Mouse (Mus musculus): ENCODE measurements around the gene Nid2.

Gene Nid2

DNA sequence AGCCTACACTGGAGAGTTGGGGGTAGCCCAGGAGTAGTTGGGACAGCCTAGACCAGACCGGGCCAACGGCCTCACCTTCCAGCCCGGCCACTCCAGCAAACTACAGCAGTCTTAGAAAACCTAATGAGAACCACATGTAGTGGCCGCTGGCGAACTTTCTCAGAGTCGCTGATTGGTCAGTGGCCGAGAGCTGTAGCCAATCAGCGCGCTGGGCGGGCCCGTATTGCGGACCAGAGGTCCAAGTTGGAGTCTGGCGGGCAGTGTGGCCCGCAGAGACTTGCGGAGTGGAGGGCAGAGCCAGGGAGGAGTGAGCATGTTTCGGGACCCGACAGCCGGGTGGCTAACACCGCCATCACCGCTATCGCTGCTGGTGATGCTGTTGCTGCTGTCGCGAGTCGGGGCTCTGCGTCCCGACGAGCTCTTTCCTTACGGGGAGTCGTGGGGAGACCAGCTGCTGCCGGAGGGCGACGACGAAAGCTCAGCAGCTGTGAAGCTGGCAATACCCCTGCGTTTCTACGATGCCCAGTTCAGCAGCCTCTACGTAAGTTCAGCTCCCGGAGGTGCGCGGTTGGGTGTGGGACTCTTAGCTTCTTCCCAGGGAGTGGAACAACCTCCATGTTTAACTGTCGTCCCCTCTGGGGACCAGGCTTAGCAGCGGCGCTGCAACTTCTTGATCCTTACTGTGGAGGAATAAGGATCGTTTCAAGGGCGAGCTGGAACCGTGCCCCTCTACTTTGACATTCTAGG is at the start of gene Nid2:
Gene Nid2 (plus strand): TSS at position 241 of the 747 bp plus-strand sequence.
- peak; percentile 94 for DNase-seq (ENCODE audit: extremely low spot score)

DNA sequence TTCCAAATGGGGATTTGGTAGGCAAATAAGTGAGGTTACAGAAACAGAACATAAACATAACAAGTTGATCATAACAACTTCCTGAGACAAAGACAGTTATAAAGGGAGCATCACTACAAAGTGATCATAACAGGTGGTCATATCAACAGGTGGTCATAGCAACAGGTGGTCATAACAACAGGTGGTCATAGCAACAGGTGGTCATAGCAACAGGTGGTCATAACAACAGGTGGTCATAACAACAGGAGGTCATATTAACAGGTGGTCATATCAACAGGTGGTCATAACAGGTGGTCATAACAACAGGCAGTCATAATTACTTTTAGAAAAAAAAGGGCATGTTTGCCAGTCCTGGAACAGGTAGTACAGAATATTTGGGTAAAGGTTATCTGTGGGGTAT is 49.5 kb upstream of the Nid2 start:
- DNase-seq (ENCODE audit: extremely low spot score): no peak

DNA sequence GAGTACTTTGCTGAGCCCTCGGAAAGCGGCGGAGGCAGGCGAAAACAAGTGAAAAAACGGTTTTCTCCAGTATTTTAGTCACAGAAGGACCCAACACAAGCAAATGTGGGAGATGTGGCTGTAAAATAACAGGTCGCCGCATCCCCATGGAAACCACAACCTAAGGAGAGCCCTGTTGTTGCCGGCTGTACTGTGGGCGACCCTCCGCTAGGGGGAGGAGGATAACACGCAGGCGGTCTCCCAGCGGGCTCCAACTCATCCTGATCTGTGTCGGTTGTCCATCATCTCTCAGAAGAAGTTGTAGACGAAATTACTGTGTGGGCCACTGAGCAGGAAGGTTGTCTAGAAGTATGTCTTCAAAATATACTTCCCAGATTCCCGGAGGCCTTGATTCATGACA is 45.4 kb upstream of the Nid2 start:
- peak; percentile 84 for DNase-seq (ENCODE audit: extremely low spot score)

DNA sequence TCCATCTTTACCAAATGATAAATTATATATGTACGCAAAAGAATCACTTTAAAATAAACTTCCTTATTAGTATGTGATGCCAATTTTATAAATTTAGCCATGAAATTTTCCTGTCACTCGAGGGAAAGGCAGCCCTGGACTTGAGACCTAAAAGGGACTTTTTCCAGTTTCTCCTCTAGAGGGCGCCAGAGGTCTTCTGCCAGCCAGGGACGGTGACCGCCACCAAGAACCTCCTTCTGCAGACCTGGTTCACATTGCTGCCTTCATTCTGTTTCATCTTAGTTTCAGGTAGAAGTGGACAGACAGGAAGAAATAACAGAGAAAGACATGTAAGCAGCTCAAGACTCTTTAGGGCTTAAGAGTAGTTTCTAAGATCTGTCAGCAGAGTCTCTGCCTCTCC is 44.6 kb upstream of the Nid2 start:
- DNase-seq (ENCODE audit: extremely low spot score): peak; percentile 81

DNA sequence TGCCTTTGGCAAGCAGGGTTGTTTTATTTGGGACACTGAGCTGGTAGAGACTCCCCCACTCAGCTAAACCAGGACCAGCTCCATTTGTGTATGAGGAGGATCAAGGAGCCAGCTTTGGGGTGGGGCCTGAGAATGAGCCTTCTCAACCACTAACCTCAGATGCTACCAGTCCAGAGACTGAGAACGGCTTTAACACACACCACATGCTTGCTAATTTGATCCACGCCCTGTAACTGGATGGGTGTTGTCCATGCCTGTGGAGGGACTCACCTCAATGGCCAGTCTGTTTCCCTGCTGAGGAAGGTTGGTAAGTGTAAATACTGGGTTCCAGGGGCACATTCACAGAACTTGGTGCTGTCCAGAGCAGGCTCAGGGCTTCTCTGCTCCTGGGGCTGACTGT is 44.1 kb upstream of the Nid2 start:
- DNase-seq (ENCODE audit: extremely low spot score): no peak

DNA sequence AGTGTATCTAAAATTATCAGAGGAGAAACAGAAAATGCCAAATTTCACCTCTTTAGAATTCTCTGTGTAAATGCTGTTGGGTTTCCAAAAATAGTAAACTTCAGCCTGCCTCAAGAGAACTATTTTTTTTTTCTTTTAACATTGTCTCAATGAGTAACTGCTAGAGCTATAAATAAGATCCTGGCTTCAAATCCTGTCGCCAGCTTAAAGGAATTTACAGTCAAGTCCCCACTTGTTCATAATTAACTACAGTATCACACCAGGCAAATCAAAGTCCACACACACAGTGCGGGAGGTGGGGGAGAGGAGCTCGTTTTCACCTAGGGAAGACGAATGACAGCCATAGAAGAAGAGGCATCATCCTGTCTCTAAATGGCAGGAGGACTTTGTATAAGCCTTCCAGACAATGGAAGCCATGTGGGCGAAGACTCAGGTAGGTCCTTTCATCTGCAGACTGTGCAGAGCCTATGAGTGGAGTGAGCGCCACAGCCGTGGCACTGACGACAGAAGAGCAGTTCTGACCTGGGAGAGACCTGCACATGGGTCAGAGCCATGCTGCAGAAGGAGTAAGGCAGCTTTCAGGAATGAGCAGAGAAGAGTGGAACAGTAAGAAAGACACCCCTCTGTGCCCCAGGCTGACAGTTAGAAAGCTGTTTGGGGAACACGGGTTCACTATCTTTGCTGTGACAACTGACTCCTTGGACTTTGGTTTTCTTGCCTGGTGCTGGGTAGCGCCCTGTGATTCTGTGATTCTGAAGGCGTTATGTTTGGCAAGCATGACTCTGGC is 43.2 kb upstream of the Nid2 start:
- no peak for DNase-seq (ENCODE audit: extremely low spot score)

DNA sequence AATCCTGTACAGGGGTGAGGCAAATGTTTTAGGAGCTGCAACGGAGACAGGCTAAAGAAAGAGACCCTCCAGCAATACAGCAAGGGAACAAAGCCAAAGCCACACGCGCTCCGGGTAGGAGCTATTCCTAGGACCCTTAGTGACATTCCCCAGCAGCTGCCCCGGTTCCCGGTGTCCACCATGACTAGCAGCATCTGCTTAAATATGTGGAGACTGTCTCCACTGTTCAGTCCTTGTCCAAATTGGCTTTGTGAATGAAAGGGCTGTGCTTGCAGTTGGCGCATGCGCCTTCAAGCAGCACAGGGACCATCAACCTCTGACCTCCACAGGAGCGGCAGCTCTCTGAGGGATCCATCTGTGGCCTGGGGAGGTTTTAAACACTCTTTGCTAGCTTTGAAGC is 41.9 kb upstream of the Nid2 start:
- DNase-seq (ENCODE audit: extremely low spot score): peak; percentile 27

DNA sequence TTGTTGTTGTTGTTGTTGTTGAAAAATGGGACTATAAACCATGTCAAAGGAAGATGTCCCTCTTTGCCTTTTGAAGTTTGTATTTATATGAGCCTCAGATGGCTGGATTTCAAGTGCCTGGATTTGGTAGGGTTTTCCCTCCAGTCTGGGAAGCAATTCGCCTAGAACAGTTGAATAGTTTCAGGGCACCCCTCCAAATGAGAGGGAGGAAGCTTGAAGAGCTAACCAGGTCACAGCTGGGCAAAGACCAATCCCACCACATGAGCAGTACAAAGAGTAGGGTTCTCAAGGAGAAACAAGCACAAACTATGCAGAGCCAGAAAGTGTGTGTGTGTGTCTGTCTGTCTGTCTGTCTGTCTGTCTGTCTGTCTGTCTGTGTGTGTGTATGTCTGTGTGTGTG is 39.3 kb upstream of the Nid2 start:
- DNase-seq (ENCODE audit: extremely low spot score): no peak

DNA sequence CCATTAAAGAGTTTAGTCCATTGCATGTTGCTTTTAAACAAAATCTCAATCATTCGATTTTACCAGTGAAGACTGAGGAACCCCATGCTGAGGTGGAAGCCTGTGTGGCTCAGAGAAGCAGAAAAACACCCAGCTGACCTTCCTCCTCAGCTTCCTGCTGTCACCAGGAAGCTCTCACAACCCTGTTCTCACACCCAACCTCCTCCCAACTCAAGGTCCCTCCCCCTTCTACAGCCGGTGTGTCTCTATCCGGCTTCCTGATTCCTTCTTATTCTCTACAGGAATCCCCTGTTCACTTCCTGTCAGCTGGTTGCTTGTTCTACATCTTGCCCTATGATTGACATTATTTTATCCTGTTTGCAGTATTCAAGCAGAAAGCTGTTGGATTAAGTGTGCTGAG is 38.0 kb upstream of the Nid2 start:
- DNase-seq (ENCODE audit: extremely low spot score): no peak

DNA sequence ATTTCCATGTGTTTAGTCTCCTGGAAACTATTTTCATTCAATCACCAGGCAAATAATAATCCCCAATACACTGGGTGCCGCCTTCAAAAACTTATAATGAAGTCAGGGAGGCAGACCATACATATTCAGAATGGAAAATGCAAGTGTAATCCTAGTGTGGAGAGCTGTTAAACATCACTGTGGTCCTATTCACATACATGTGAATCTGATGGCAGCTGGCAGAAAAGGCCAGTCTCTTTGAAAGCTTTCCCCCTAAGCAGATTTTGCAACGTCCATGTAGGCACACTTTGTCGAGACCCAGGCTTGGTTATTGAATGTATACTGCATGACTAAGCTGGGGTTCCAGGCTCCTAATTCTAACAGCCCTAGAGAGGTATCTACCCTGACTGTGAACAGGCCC is 32.0 kb upstream of the Nid2 start:
- no peak for DNase-seq (ENCODE audit: extremely low spot score)

DNA sequence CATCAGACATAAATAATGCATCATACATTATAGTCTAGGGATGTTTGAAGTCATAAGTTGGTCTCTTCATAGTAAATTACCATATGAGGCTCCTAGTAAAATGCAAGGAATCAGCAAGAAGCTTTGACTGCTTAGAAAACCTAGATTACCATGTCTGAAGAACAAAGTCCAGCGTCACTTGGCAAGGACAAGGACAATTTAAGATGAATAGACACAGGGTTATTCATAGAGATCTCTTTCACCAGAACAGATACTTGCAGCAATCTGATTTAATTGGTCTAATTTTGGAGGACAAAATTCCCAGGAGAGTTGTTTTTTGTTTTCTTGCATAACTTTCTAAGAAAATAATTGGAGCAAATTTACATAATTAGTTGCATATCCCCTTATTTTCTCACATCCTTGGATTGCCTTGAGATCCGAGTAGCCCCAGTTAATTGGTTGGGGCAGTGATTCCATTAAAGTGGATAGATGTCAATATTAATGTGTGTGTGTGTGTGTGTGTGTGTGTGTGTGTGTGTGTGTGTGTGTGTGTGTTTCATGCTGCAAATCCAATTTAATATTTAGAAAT is 30.9 kb upstream of the Nid2 start:
- no peak for DNase-seq (ENCODE audit: extremely low spot score)

DNA sequence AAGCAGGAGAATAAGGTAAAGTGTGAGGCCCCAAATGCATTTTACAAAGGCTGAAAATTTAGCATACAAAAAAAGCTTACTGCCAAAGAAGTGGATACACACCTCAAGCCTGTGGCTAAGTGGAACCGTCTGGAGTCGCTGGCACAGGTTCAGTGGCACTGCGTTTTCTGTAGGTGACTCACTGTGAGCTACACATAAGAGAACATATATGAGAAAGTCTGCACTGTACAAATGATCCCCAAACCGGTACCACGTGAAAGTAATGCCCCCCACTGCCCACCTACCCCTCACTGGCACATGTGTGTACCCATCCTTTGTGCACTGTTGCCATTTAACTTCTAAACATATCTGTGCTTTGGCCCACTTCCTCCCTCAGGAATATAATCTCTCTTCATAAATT is 22.8 kb upstream of the Nid2 start:
- DNase-seq (ENCODE audit: extremely low spot score): no peak

DNA sequence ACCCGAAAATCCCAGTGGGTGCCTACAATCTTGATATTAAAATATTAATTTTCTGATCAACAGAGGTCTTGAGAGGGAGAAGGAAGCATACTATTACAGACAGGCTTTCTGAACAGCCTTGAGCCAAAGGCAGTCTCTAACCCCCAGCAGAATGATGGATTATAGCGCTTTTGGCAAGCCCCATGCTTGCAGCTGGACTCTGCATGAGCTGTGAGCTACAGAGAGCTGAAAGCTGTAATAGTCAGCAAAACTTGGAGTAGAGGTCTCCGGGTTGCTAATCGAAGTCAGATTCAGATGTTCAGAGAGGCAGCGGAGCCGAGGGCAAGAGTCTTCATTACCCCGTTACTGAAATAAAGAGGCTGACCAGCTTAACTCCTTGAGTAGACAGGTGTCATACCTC is 22.3 kb upstream of the Nid2 start:
- DNase-seq (ENCODE audit: extremely low spot score): no peak

DNA sequence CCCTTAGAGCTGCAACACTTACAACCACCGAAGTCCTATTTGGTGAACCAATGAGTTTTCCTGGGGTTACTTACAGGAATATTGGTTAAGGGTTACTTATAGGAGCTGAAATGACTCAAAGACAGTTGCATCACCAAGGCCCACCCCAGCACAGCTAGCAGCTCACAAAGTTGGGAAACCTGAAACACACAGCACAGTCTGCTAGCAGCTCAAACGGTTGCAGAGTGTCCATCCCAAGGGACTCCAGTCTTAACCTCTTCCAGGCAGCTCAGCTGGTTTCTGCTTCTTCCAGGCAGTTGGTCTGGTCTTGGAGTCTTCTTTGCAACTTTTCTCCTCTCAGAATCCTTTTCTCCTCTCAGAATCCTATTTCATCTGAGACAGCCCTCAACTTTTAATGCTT is 19.0 kb upstream of the Nid2 start:
- DNase-seq (ENCODE audit: extremely low spot score): no peak

DNA sequence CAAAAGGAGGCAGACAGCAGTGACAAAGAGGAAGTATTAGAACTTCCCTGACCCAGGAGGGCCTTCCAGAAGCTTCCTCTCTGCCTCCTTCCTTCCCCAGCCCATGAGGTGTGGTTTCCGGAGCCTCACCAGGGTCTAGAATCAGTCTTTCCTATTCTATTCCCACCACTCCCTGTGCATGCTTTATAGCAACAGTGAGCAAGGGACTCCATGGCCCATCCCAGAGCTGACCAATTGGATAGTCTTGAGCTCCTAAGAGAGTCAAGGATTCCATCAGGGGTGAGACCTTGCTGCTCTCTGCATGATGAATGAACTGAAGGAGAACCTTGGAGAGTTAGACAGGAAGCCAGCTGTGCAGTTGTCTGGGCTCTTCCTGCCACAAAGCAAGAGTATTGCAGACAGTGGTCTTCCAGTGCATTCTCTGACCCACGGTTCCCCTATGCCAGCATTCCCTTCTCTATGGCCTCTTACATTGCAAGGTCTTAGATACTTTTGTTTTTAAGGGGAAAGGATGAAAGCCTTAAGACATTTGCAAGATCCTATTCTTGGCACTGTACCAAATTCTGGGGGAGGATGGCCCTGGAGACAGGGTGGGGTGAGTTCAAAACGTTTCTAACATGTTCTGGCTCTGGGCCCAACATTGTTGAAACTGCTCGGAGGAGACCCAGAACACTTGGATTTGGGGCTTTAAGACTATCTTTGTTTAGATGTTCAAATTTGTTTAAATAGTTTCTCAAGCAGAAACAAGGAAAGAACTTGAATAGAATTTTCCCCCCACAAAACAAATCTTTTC is 17.4 kb upstream of the Nid2 start:
- no peak for DNase-seq (ENCODE audit: extremely low spot score)

DNA sequence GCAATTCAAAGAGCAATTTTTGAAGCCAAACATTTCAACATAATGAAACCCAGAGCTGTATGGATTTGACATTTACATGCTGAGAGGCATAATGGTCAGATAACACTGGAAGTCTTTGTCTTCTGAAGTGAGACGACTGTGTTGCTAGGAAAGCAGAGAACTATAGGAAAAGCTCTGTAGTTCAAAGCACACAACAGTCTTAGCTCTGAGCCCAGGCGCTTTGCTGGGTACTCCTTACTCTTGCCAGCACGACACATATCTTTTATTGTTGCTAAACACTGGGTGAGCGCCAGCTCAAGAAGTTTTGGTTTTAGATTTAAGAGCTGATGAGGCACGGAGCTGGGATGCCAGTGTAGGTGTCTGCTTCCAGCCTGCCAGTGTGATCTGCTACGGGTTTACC is 15.8 kb upstream of the Nid2 start:
- DNase-seq (ENCODE audit: extremely low spot score): no peak

DNA sequence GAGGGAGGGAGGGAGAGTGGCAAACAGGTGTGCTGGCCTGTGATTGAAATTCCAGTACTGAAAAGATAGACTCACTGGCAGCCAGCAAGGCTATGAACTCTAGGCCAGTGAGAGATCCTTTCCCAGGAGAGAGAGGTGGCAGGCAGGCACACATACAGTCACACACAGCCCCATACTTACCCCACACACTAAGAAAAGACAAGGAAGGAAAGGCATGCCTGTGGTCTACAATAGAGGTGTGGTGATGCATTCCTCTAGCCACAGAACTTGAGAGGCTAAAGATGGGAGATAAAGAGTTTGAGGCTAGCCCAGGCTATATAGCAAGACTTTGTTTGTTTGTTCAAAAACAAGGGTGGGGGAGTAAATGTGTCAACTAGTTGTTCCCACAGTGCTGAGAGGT is 13.5 kb upstream of the Nid2 start:
- no peak for DNase-seq (ENCODE audit: extremely low spot score)

DNA sequence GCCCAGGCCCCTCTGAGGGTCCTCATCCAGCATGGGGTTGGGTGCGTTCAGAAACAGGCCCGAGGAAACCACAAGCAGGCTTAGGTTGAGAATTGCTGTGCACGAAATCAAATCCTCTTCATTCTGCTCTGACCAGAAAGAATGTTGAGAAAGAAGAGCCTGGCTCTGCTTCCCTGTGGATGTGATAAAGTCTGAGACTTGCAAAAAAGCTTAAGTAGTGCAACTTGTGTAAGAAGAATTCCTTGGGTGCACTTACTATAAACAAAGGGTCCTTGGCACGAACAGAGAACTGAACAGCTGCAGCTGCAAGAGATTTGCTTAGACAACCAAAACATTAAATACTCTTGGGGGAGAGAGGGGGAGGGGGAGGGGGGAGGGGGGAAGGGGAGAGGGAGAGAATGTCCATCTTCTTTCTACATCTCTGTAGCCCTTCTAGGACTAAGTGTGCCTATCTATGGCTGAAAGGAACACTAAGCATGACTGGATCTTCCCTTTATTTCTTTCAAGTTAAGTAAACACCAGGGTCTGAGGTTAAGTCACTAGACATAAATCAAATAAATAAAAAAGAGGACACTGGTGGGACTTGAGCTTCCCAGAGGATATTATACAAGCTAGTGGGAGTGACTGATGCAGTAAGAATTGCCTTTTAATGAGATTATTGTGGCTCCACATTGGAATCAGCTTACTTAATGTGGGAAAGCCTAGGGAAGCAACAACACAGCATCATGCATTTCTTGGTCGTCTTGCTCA is 12.8 kb upstream of the Nid2 start:
- no peak for DNase-seq (ENCODE audit: extremely low spot score)

DNA sequence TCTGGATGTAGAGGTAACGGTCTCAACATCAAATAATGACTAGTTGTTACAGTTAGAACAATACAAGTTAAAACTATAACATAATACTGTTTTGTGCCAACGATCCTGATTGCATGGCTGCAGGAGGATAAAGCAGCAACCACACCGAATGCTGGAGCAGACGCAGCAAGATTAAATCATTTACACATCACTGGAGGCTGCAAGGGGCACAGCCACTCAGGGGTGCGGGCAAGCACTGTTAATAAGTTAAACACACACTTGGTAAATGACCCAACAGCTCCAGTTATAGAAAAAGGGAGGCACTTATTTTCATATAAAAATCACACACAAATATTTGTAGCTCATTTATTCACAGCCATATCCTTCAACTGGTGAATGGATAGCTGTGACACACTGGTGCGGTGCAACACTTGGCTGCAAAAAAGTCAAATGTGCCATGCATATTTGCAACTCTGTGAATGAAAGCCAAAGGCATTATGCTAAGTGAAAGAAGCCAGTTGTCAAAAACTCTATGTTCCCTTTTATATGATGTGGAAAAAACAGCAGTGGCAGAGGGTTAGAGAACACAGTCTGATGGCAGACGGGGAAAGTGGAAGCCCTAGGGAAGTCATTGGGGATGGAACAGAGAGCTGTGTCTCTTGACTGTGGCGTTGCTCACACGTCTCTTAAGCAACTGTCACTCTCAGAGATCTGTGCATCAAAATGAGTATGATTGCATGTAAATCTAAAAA is 11.5 kb upstream of the Nid2 start:
- DNase-seq (ENCODE audit: extremely low spot score): no peak

DNA sequence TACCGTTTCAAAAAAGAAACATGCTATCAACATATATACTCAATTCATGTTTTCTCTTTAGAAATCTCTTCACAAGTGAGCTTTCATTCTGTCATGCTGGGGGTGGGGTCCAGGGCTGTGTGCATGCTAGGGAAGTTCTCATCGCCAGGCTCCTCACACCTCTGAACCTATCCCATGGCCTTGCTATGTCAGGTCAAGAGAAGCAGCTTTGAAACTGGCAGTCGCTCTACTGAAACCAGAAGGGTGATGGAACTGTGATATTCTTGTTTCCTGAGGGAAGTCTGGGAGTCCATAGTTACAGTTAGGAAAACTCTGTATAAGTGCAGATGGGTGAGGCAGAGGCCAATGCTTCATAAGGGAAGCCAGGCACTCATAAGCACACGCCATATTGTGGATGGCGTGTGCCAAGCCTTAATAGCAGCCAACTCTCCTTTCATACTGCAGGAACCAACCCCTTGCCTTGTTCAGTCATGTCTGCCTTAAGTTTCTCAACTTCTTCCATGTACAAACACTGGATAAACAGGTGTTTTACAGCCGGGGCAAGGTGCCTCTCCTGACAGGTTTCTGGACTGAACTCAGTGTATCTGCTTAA is 10.8 kb upstream of the Nid2 start:
- DNase-seq (ENCODE audit: extremely low spot score): no peak

DNA sequence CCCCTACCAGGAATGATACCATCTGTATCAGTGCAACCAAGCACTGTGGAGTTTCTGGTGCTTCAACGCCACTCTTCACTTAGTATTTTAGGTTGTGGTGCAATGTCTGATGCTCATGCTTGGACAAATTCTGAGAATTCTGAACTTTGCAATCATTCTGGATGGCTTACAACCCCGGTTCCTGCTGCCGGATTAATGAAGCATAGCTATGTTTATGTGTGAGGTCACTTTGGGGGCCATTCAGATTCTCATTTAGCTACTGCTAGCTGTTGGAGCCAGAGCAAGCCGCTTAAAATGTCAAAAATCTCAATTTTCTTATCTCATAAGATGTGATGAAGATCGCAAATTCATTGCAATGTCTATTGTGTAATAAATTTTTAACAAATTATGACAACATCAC is 6.2 kb upstream of the Nid2 start:
- DNase-seq (ENCODE audit: extremely low spot score): no peak
